ENCODE assay signal across 16 mouse cellular contexts in the genomic region with DNA sequence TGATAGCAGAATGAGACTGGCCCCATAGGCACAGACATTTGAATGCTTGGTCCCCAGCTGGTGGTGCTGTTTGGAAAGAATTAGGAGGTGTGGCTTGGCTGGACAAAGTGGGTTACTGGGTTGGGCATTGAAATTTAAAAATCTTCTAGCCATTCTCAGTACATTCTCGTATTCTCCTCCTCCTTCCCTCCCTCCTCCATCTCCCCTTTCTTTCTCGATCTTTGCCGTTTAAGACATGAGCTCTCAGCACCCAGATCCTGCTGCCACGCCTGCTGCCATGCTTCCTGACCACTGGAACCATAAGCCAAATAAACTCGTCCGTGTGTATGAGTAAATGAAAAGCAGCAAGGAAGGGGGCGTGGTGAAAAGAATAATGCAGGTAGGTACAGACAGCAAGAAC.
"Had no signal": no experiment of that assay in that cellular context is flagged by ENCODE, and none has a peak within 500 bp of the region (broad histone marks: within the 10 kb centered on the region; RNA-seq: fewer than 3 reads in every experiment).

No protein-coding gene starts in this region.

- H3K4me2 ChIP-seq: lung, embryonic 14.5 days; midbrain, embryonic 13.5 days; neural tube, embryonic 13.5 days; neural tube, embryonic 15.5 days; stomach, embryonic 15.5 days had no signal

- H3K9ac ChIP-seq: lung, embryonic 14.5 days; midbrain, embryonic 13.5 days; neural tube, embryonic 13.5 days; neural tube, embryonic 15.5 days; stomach, embryonic 15.5 days had no signal

- H3K27me3 ChIP-seq: midbrain, embryonic 13.5 days; neural tube, embryonic 13.5 days; neural tube, embryonic 15.5 days; stomach, embryonic 15.5 days had no signal

- DNase-seq: lung, adult 18-20 months; lung, embryonic 14.5 days; lung, postnatal 10 days; lung, postnatal 4 days; right cerebral cortex, postnatal 14 days; thymus, adult 2 months; thymus, postnatal 14 days; thymus, postnatal 36 days had no signal

- H3K4me3 ChIP-seq: midbrain, embryonic 10.5 days; midbrain, embryonic 13.5 days; myocyte; neural tube, embryonic 13.5 days; neural tube, embryonic 15.5 days; stomach, embryonic 15.5 days had no signal

- ATAC-seq: midbrain, embryonic 13.5 days; midbrain, embryonic 16.5 days had no signal

- H3K36me3 ChIP-seq: neural tube, embryonic 13.5 days; neural tube, embryonic 15.5 days had no signal

- H3K4me1 ChIP-seq: midbrain, embryonic 10.5 days; midbrain, embryonic 13.5 days; neural tube, embryonic 13.5 days; neural tube, embryonic 15.5 days; stomach, embryonic 15.5 days had no signal

- H3K9me3 ChIP-seq: midbrain, embryonic 13.5 days; neural tube, embryonic 13.5 days; neural tube, embryonic 15.5 days; stomach, embryonic 15.5 days had no signal

- H3K27ac ChIP-seq: midbrain, embryonic 10.5 days; midbrain, embryonic 13.5 days; neural tube, embryonic 13.5 days; neural tube, embryonic 15.5 days; stomach, embryonic 15.5 days; stomach, postnatal 0 days had no signal
